Mouse (Mus musculus): Measurements from ENCODE around the gene Apmap.

Apmap gene

GRCm38 (mm10) chr2:150608087-150608799 lies at the start of gene Apmap:
Apmap (minus strand) TSS chr2:150608567.
- DNase-seq, result peak; percentile 97

GRCm38 (mm10) chr2:150656975-150657768 lies 48.8 kb upstream of the Apmap start:
- DNase-seq, result no peak

- no peak for DNase-seq
Observed at GRCm38 (mm10) chr2:150656112-150656511, 47.7 kb upstream of the Apmap start.

- no peak for DNase-seq
Observed at GRCm38 (mm10) chr2:150655290-150655689, 46.9 kb upstream of the Apmap start.

- DNase-seq, result no peak
Observed at GRCm38 (mm10) chr2:150654814-150655213, 46.4 kb upstream of the Apmap start.

- DNase-seq, result no peak
Observed at GRCm38 (mm10) chr2:150651366-150651765, 43.0 kb upstream of the Apmap start.

GRCm38 (mm10) chr2:150650511-150651074 lies 42.2 kb upstream of the Apmap start:
- no peak for DNase-seq

- no peak for DNase-seq
Observed at GRCm38 (mm10) chr2:150648300-150648895, 40.0 kb upstream of the Apmap start.

- no peak for DNase-seq
Observed at GRCm38 (mm10) chr2:150647681-150648299, 39.4 kb upstream of the Apmap start.

- DNase-seq, result no peak
Observed at GRCm38 (mm10) chr2:150646411-150647121, 38.2 kb upstream of the Apmap start.

GRCm38 (mm10) chr2:150645225-150645624 lies 36.9 kb upstream of the Apmap start:
- no peak for DNase-seq

- peak; percentile 47 for DNase-seq
Observed at GRCm38 (mm10) chr2:150643726-150644415, 35.5 kb upstream of the Apmap start.

GRCm38 (mm10) chr2:150643166-150643565 lies 34.8 kb upstream of the Apmap start:
- no peak for DNase-seq

- no peak for DNase-seq
Observed at GRCm38 (mm10) chr2:150638370-150638733, 30.0 kb upstream of the Apmap start.

GRCm38 (mm10) chr2:150637702-150638369 lies 29.5 kb upstream of the Apmap start:
- DNase-seq, result no peak

- no peak for DNase-seq
Observed at GRCm38 (mm10) chr2:150635877-150636446, 27.6 kb upstream of the Apmap start.

- DNase-seq, result no peak
Observed at GRCm38 (mm10) chr2:150629255-150629654, 20.9 kb upstream of the Apmap start.

- no peak for DNase-seq
Observed at GRCm38 (mm10) chr2:150627140-150627539, 18.8 kb upstream of the Apmap start.

GRCm38 (mm10) chr2:150624926-150625325 lies 16.6 kb upstream of the Apmap start:
- DNase-seq, result no peak

GRCm38 (mm10) chr2:150623957-150624356 lies 15.6 kb upstream of the Apmap start:
- no peak for DNase-seq

- no peak for DNase-seq
Observed at GRCm38 (mm10) chr2:150621698-150622097, 13.3 kb upstream of the Apmap start.

All from right cerebral cortex, postnatal 25 days (tissue).